24 mouse cellular contexts compared by ENCODE assay signal in genomic region chr6:88070468-88070867, GRCm38 (mm10). TPM values are rescaled to one million over a fixed set of nuclear protein-coding genes. Genes with fewer than 3 reads are reported as not detected.
A peak's percentile ranks its signal among the peaks of the same experiment; 100 is the strongest.
DNase-seq lines count a peak whose midpoint lies in the region; ATAC-seq and TF ChIP-seq lines count a peak whose summit lies in the region.
"Had no signal": no experiment of that assay in that cellular context is flagged by ENCODE, and none has a peak within 500 bp of the region (broad histone marks: within the 10 kb centered on the region; RNA-seq: fewer than 3 reads in every experiment).

No protein-coding gene starts in this region.

- dilution Hi-C loops in CH12.LX (cut with MboI; ENCODE audit: extremely low pct_ligation_motif_present, extremely low pct_unique_long_range_greater_than_20kb, low sequenced_read_pairs), result no loop called here

- in situ Hi-C loops in CH12.LX (cut with MboI; ENCODE audit: low pct_ligation_motif_present, low pct_unique_long_range_greater_than_20kb, low sequenced_read_pairs) (no loop called here), ES-E14 (cut with MboI; ENCODE audit: low sequenced_read_pairs in 2 of 2, unreplicated experiment in 2 of 2) (no loop called here)

- H3K4me1 ChIP-seq in kidney, adult 2 months (ENCODE audit: control insufficient read depth, insufficient read depth, low read length), result peaks cover 11% of the 10 kb centered on the region; the same call in 1 of the 2 replicates
- no peaks in the 10 kb centered on the region for H3K4me1 ChIP-seq in kidney, embryonic 14.5 days (ENCODE audit: control insufficient read depth, insufficient read depth, low read length)
- H3K4me1 ChIP-seq in CH12.LX (ENCODE audit: control insufficient read depth in 1 of 2, insufficient read depth in 2 of 2), result peaks cover 9 to 34% of the 10 kb centered on the region in 2 experiments
- H3K4me1 ChIP-seq in ES-E14 (ENCODE audit: control insufficient read depth in 2 of 2, insufficient read depth in 2 of 2, low read length in 2 of 2, poor library complexity in 1 of 2), result no peaks in the 10 kb centered on the region
- peaks cover 25% of the 10 kb centered on the region for H3K4me1 ChIP-seq in liver, postnatal 0 days (ENCODE audit: insufficient read depth)

- no peak for TF ChIP-seq CTCF in kidney, adult 2 months (conservative IDR thresholded peaks at IDR 0.05; ENCODE audit: insufficient read depth, insufficient read length, low read depth, low read length)
- no peak for TF ChIP-seq CTCF in CH12.LX (conservative IDR thresholded peaks at IDR 0.05 in 1 of 2, IDR thresholded peaks at IDR 0.05 in 1 of 2; ENCODE audit: low read depth in 2 of 2, low read length in 2 of 2)
- no peak for TF ChIP-seq CTCF in liver, postnatal 0 days (IDR thresholded peaks at IDR 0.05; ENCODE audit: low read depth)

- H3K27ac ChIP-seq in kidney, adult 2 months (ENCODE audit: insufficient read depth, low read depth, low read length), result peak overlapping the region; percentile 92
- H3K27ac ChIP-seq in kidney, embryonic 14.5 days (ENCODE audit: low read depth, low read length), result no peak overlapping the region
- H3K27ac ChIP-seq in CH12.LX (ENCODE audit: insufficient read depth, low read depth) (no peak overlapping the region), ES-E14 (ENCODE audit: insufficient read depth, low read depth, low read length, poor library complexity, severe bottlenecking) (no peak overlapping the region)
- H3K27ac ChIP-seq in liver, postnatal 0 days (ENCODE audit: low read depth), result peak overlapping the region; percentile 79; the same call in 1 of the 2 replicates
- H3K27ac ChIP-seq: hindbrain, embryonic 13.5 days; left cerebral cortex, adult 2 months; limb, embryonic 12.5 days; midbrain, embryonic 13.5 days; neural tube, embryonic 13.5 days had no signal

- H3K9me3 ChIP-seq in kidney, embryonic 14.5 days (ENCODE audit: control insufficient read depth, low read length), result no peaks in the 10 kb centered on the region
- H3K9me3 ChIP-seq in CH12.LX (replicated peaks; ENCODE audit: low read length), result no peaks in the 10 kb centered on the region
- no peaks in the 10 kb centered on the region for H3K9me3 ChIP-seq in ES-E14 (ENCODE audit: control insufficient read depth, insufficient read depth, low read depth, low read length)
- H3K9me3 ChIP-seq in liver, postnatal 0 days (ENCODE audit: low read length), result no peaks in the 10 kb centered on the region
- H3K9me3 ChIP-seq: hindbrain, embryonic 13.5 days; limb, embryonic 12.5 days; midbrain, embryonic 13.5 days; neural tube, embryonic 13.5 days had no signal

- H3K4me2 ChIP-seq in kidney, embryonic 14.5 days (replicated peaks; ENCODE audit: low read depth, low read length), result no peak overlapping the region
- H3K4me2 ChIP-seq in CH12.LX (ENCODE audit: insufficient read depth, low read depth, poor library complexity, severe bottlenecking), result no peak overlapping the region
- H3K4me2 ChIP-seq in liver, postnatal 0 days (ENCODE audit: low read depth, low read length), result peak overlapping the region; percentile 7; the same call in 1 of the 2 replicates
- H3K4me2 ChIP-seq: heart, embryonic 11.5 days; hindbrain, embryonic 13.5 days; limb, embryonic 12.5 days; midbrain, embryonic 13.5 days; neural tube, embryonic 13.5 days had no signal

- TF ChIP-seq RAD21 in CH12.LX (IDR thresholded peaks at IDR 0.05; ENCODE audit: low read depth, low read length), result no peak

- no peak for TF ChIP-seq EP300 in CH12.LX (IDR thresholded peaks at IDR 0.05; ENCODE audit: low read length)
- no peak for TF ChIP-seq EP300 in liver, postnatal 0 days (IDR thresholded peaks at IDR 0.05; ENCODE audit: low read depth)

- H3K27me3 ChIP-seq in kidney, adult 2 months (replicated peaks; ENCODE audit: control insufficient read depth, insufficient read depth, low read length), result no peaks in the 10 kb centered on the region
- H3K27me3 ChIP-seq in kidney, embryonic 14.5 days (ENCODE audit: control insufficient read depth, insufficient read depth, low read length), result no peaks in the 10 kb centered on the region
- no peaks in the 10 kb centered on the region for H3K27me3 ChIP-seq in CH12.LX (replicated peaks)
- H3K27me3 ChIP-seq in liver, postnatal 0 days (ENCODE audit: insufficient read depth, low read length), result no peaks in the 10 kb centered on the region
- H3K27me3 ChIP-seq: limb, embryonic 12.5 days had no signal

- 65% methylated on average over 6 of the region's 6 CpGs for WGBS in kidney, adult 2 months
- WGBS in kidney, embryonic 14.5 days, result 83% methylated on average over 6 of the region's 6 CpGs
- 68% methylated on average over 6 of the region's 6 CpGs for WGBS in liver, postnatal 0 days (ENCODE audit: insufficient replicate concordance)

- H3K4me3 ChIP-seq in kidney, adult 2 months (ENCODE audit: insufficient read depth, low read depth, low read length), result no peak overlapping the region
- H3K4me3 ChIP-seq in kidney, embryonic 14.5 days (ENCODE audit: low read length), result no peak overlapping the region
- no peak overlapping the region for H3K4me3 ChIP-seq in CH12.LX (replicated peaks in 1 of 3; ENCODE audit: low read depth in 2 of 3, low read length in 2 of 3, poor library complexity in 1 of 3)
- H3K4me3 ChIP-seq in ES-E14 (ENCODE audit: insufficient read depth in 1 of 2, low read depth in 1 of 2, low read length in 2 of 2, poor library complexity in 1 of 2, severe bottlenecking in 1 of 2), result no peak overlapping the region
- no peak overlapping the region for H3K4me3 ChIP-seq in liver, postnatal 0 days (ENCODE audit: low read depth, low read length)
- H3K4me3 ChIP-seq: erythroblast, embryonic 14.5 days; hindbrain, embryonic 13.5 days; left cerebral cortex, adult 2 months; limb, embryonic 12.5 days; midbrain, embryonic 13.5 days; neural tube, embryonic 13.5 days had no signal

- no peak for DNase-seq in kidney, adult 2 months
- no peak for DNase-seq in CH12.LX (ENCODE audit: extremely low read depth)
- no peak for DNase-seq in ES-E14 (ENCODE audit: low read depth, low spot score)
- DNase-seq in liver, postnatal 0 days, result no peak
- DNase-seq in cerebellum, adult 9-11 months, result no peak
- DNase-seq in yolk sac, embryonic 10.5 days (ENCODE audit: low spot score), result no peak
- DNase-seq: adrenal gland, postnatal 14 days; cerebellum, adult 18-20 months; cerebellum, postnatal 14 days; gastrocnemius, postnatal 10 days; heart, postnatal 36 days; lung, postnatal 4 days; thymus, adult 2 months; thymus, postnatal 36 days had no signal

- TF ChIP-seq POLR2A in kidney, adult 2 months (IDR thresholded peaks at IDR 0.05; ENCODE audit: low read depth, low read length), result no peak
- no peak for TF ChIP-seq POLR2A in CH12.LX (IDR thresholded peaks at IDR 0.05; ENCODE audit: low read depth, low read length)

- ATAC-seq in kidney, embryonic 14.5 days (ENCODE audit: low FRiP score, low TSS enrichment), result no peak
- ATAC-seq in liver, postnatal 0 days, result no peak
- ATAC-seq: forebrain, embryonic 16.5 days; lung, postnatal 0 days; midbrain, embryonic 13.5 days had no signal

- no peaks in the 10 kb centered on the region for H3K79me2 ChIP-seq in CH12.LX (replicated peaks; ENCODE audit: control insufficient read depth, extremely low read depth, insufficient read depth, poor library complexity, severe bottlenecking)

- no peaks in the 10 kb centered on the region for H3K36me3 ChIP-seq in kidney, adult 2 months (ENCODE audit: control insufficient read depth, insufficient read depth, low read length)
- no peaks in the 10 kb centered on the region for H3K36me3 ChIP-seq in kidney, embryonic 14.5 days (ENCODE audit: control insufficient read depth, insufficient read depth, low read length)
- no peaks in the 10 kb centered on the region for H3K36me3 ChIP-seq in CH12.LX (replicated peaks in 1 of 2; ENCODE audit: control insufficient read depth in 1 of 2, insufficient read depth in 1 of 2, low read length in 1 of 2)
- no peaks in the 10 kb centered on the region for H3K36me3 ChIP-seq in ES-E14 (ENCODE audit: control insufficient read depth, insufficient read depth, low read length, poor library complexity, severe bottlenecking)
- no peaks in the 10 kb centered on the region for H3K36me3 ChIP-seq in liver, postnatal 0 days (replicated peaks; ENCODE audit: insufficient read depth, low read length)
- H3K36me3 ChIP-seq: hindbrain, embryonic 13.5 days; limb, embryonic 12.5 days; midbrain, embryonic 13.5 days; neural tube, embryonic 13.5 days had no signal

- H3K9ac ChIP-seq in kidney, embryonic 14.5 days (ENCODE audit: low read depth, low read length), result no peak overlapping the region
- H3K9ac ChIP-seq in CH12.LX (ENCODE audit: insufficient read depth, low read depth) (no peak overlapping the region), ES-E14 (ENCODE audit: insufficient read depth, low read depth, low read length, poor library complexity, severe bottlenecking) (no peak overlapping the region)
- H3K9ac ChIP-seq in liver, postnatal 0 days (replicated peaks), result no peak overlapping the region; the same call in 1 of the 2 replicates
- H3K9ac ChIP-seq: hindbrain, embryonic 13.5 days; limb, embryonic 12.5 days; midbrain, embryonic 13.5 days; neural tube, embryonic 13.5 days had no signal

TF ChIP-seq in CH12.LX, 34 proteins besides CTCF, POLR2A, EP300 and RAD21 (continues in another document):
- no peak for TF ChIP-seq MAX (IDR thresholded peaks at IDR 0.05; ENCODE audit: low read length)
- no peak for TF ChIP-seq ELF1 (IDR thresholded peaks at IDR 0.05; ENCODE audit: low read depth, low read length)
- TF ChIP-seq ZNF384 (IDR thresholded peaks at IDR 0.05; ENCODE audit: low read depth, low read length), result peak; percentile 83
- TF ChIP-seq MAZ (IDR thresholded peaks at IDR 0.05; ENCODE audit: low read depth, low read length), result no peak

TF ChIP-seq in ES-E14, 5 proteins besides CTCF, POLR2A, EP300 and RAD21:
- no peak for TF ChIP-seq CHD2 (IDR thresholded peaks at IDR 0.05; ENCODE audit: low read depth, low read length)
- TF ChIP-seq ZNF384 (IDR thresholded peaks at IDR 0.05; ENCODE audit: low read depth, low read length), result peak; percentile 87

RNA-seq across cellular contexts. Expression of gene Rpn1, which starts 13.8 kb away (rescaled TPM):
- polyA plus RNA-seq in kidney, adult 2 months (2012; rRNA removed), result 161 and 188 TPM in 2 replicates
- polyA plus RNA-seq in kidney, embryonic 14.5 days (2014; fragmentation: Nextera tagmentation; extraction: Ambion mirVana), result 294 and 402 TPM in 2 replicates
- total RNA-seq in CH12.LX (2012; rRNA removed) (260 and 327 TPM in 2 replicates), CH12.LX (2014; rRNA removed) (299 and 366 TPM in 2 replicates), ES-E14 (2012; rRNA removed) (376 and 602 TPM in 2 replicates)
- 320 and 339 TPM in 2 replicates for polyA plus RNA-seq in CH12.LX (2012; ENCODE audit: insufficient read length, low read depth)
- polyA plus RNA-seq in liver, postnatal 0 days (2015; fragmentation: Nextera tagmentation; extraction: Ambion mirVana), result 102 and 112 TPM in 2 replicates

RNA-seq across cellular contexts. Expression of gene Rab7, which starts 25.4 kb away (rescaled TPM):
- 316 and 386 TPM in 2 replicates for polyA plus RNA-seq in kidney, adult 2 months (2012; rRNA removed)
- polyA plus RNA-seq in kidney, embryonic 14.5 days (2014; fragmentation: Nextera tagmentation; extraction: Ambion mirVana), result 151 and 222 TPM in 2 replicates
- total RNA-seq in CH12.LX (2012; rRNA removed) (58.6 and 64.1 TPM in 2 replicates), CH12.LX (2014; rRNA removed) (56.4 and 68.9 TPM in 2 replicates), ES-E14 (2012; rRNA removed) (31.2 and 56.2 TPM in 2 replicates)
- polyA plus RNA-seq in CH12.LX (2012; ENCODE audit: insufficient read length, low read depth), result 361 and 367 TPM in 2 replicates
- 110 and 111 TPM in 2 replicates for polyA plus RNA-seq in liver, postnatal 0 days (2015; fragmentation: Nextera tagmentation; extraction: Ambion mirVana)

Comparison
In these comparisons a context has a peak if more than half of its experiments do, and no peak if none do; other contexts are left out.
1. H3K27ac ChIP-seq: peak in kidney, adult 2 months (single experiment) and liver, postnatal 0 days (single experiment); none in kidney, embryonic 14.5 days (single experiment), CH12.LX (single experiment) and ES-E14 (single experiment).